Mouse (Mus musculus) left cerebral cortex, adult 18-20 months (tissue): Measurements from ENCODE around the gene Rspry1. TPM values are rescaled to one million over a fixed set of nuclear protein-coding genes. Genes with fewer than 3 reads are reported as not detected.

Experiments
- DNase-seq, 2 experiments: peaks; one replicate each; pipeline ENCODE4 v3.0.0; 2021 to 2022; ENCODE audit warnings: low spot score in 2 of 2, mixed read lengths in 1 of 2
- total RNA-seq, 2 experiments: library from RNA; stranded (reverse); gene quantifications; 2 replicates each; pipeline ENCODE4 v1.2.3; 2021

Gene Rspry1
- total RNA-seq, 2 experiments from 2014 or later, result 27.4 to 29.2 TPM

DNA sequence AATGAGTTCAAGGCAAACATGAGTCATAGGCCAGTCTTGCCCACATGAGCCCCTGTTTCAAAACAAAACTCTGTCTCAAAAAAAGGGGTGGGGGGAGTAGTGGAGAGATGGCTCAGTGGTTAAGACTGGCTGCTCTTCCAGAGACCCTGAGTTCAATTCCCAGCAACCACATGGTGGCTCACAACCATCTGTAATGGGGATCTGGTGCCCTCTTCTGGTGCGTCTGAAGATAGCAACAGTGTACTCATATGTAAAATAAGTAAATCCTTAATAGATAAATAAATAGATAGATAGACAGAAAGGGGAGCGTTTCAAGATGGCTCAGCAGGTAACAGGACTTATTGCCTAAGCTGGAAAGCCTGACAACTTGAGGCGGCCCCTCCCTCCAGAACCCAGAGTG is 78.7 kb downstream of the Rspry1 start:
- no peak for DNase-seq

DNA sequence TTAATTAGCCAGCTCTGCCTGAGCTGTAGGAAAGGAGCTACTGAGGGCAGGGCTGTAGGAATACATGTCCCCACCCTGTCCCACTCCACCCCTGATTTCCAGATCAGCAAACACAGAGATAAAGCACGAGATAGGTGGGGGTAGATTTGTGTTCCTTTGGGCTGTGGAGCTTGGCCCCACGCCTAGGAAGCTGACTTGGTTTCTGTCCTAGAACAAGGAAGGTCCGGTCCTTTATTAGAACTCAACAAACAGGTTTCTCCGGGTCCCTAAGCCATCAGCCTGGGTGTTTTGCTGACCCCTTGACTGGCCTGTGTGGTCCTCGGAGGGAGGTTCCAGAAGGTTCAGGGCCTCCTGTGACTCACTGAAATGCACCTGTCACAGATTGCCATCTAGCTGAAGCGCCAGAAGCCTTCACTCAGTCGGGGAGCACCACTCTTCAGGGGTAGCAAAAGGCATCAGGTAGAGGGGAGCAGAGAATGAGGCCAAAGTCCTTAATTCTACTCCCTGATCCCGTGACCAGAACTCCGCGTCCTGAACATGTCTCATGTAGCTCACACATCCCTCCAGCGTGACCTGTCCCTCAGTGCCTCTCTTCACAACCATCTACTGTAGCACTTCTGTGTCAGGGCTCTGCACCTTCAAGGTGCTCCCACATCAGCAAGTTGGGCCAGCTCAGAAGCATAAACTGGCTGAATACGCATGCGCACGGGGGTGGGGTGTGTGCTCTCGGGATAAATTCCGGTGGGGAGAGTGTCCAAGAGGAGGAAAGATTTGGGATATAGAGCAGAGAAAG is 81.2 kb downstream of the Rspry1 start:
- DNase-seq, result no peak

DNA sequence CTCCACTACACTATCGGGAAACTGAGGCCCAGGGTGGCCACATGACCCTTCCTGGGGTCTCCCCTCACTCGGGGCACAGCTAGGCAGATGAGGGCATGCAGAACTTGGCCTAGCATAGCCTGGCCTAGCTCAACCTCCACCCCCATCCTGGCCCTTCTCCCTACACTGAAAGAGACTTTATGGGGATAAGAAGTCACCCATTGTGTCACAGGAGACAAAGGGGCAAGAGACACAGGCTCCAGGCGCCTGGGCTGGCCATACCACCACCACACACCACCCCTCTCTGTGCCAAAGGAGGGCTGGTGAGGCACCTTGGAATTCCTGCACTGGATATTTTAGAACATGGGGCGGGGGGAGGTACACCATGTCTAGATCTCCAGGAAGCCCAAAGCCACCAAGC is 82.5 kb downstream of the Rspry1 start:
- DNase-seq, result no peak

DNA sequence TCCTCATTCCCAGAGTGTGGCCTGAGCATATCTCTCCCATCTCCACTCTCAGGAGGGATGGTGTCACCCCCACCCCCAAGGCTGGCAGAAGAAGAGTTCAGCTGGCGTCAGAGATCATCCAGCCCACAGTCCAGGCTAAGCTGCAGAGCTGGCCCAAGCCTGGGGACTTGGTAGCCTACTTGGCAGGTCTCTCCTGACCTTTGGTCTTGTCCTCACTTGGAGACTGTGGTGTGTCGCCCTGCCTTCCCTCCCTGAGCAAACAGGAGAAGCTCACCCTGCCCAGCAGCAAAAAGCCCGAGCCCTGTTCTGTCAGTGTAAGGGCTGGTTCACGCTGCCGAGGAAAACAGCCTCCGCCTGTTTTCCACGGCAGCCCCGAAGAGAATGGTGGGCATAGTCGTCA is 84.2 kb downstream of the Rspry1 start:
- no peak for DNase-seq

DNA sequence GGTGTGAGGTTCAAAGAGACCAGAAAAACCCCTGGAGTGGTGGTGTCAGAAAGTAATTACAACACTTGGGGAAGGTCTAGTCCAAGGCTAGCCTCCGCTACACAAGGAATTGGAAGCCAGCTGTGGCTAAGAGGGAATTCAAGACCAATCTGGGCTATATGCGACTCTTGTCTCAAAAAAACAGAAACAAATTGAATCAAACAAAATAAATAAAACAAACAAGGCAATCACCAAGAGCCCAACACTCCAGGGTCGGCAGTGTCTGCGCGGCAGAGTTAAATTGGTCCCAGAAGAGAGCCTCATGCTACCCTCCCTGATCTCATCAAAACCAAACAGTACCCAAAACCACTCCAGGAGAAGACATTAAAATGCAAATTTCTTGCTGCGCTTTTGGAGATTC is 93.0 kb downstream of the Rspry1 start:
- DNase-seq, result no peak

DNA sequence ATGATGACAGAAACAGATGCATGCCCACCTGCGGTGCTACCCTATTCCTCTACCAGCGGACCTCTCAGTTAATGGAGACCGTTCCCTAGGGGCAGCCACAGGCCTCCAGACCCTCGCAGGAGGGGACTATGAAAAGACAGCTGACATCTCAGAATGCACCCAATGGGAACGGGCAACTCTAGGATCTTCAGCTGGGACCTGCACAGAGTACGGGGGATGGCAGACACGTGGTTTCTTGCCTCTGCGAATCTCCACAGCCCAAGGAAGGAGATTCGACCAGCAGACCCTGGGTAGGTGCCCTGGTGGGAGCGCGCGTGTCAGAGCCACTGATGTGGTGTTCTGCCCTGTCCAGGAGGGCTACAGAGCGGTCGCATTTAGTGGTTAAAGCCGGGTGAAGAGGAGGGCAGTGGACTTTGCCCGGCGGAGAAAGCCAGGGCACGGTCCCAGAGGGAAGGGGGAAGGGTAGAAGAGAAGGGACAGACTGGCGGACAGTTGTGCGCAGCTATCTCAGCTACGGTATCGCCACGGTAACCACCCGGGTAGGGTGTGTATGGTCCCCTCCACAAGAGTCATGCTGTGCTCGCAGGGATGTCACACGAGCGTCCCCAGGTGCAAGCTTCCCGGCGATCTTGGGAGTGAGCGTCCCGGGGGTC is 93.7 kb downstream of the Rspry1 start:
- no peak for DNase-seq

DNA sequence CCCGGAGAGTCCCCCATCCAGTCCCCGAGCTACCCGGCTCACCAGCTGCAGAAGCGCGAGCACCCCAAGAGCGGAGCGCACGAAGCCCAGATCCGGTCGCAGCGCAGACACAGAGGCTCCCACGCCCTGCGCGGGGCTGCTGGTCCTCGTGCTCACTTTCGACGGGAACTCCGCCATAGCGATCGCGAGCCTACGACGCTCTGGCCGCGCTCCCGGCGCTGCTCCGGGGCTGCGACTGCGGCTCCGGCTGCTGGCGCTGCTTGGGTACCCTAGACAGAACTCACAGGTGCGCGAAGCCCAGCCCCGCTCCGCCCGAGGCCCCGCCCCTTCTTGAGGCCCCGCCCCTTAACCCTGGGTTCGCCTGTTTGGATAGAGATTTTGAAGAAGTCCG is 94.3 kb downstream of the Rspry1 start, which contains the start of gene Pllp:
Gene Pllp (minus strand): TSS at position 285 of the 391 bp plus-strand sequence.
- DNase-seq, result peak; percentile 35 to 56

DNA sequence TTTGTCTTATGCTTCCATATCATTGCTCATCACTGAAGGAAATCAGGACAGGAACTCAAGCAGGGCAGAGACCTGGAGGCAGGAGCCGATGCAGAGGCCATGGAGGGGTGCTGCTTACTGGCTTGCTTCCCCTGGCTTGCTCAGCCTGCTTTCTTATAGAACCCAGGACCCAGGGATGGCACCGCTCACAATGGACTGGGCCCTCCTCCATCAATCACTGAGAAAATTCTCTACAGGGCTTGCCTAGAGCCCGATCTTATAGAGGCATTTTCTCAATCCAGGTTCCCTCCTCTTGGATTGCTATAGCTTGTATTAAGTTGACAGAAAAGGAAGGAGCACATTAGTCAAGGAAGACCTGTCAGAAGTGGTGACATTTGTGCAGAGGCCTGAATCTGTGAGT is 94.8 kb downstream of the Rspry1 start:
- no peak for DNase-seq

DNA sequence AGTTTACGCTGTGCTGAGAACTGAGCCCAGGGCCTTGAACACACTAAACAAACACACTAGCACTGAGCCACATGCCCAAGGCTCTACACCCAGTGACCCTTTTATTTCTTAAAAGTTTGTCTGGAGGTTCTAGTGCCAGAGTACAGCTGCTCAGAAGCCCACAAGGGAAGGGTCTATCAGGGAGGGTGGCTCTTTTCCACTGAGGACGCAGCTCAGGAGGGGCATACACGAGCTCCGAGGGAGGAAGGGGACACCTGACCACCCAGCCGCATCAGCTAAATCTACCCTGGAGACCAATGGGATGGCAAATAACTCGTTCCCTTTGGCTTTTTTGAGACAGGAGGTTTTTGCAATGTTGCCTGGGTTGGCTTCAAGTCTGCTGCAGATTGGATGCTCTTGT is 96.2 kb downstream of the Rspry1 start:
- no peak for DNase-seq

DNA sequence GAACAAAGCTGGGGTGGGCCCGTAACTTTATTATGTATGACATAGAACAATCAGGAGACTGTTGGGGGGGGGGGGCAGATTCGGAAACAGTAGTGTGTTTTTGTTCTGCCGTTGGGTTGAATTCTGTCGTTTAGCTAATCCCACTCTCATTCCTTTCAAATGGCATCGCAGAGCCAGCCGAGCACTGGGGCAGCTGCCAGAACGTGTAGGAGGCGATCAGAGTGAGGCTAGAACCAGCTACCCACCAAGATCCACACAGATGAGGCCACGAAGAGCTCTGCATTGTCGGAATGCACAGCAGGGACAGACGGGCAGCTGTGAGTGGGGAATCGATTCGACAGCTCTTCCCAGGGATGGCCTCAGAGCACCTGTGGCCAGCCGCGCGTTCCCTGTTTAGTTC is 97.6 kb downstream of the Rspry1 start:
- DNase-seq, result peak; percentile 52 to 55

DNA sequence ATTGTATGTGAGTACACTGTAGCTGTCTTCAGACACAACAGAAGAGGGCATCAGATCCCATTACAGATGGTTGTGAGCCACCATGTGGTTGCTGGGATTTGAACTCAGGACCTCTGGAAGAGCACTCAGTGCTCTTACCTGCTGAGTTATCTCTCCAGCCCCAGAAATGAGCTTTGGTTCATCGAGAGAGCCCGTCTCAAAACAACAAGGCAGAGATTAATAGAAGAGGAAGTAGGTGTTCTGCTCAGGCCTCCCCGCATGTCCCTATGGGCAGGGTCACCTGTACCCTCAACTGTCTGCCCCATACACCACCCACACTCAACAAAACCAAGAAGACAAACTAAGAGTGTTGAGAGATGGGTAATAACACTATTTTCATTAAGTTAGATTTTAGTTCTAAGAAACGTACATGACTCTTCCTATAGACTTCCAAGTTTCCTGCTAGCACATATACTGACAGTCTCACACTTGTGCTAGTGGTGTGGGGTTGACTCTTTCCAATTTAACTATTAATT is 98.7 kb downstream of the Rspry1 start:
- no peak for DNase-seq

DNA sequence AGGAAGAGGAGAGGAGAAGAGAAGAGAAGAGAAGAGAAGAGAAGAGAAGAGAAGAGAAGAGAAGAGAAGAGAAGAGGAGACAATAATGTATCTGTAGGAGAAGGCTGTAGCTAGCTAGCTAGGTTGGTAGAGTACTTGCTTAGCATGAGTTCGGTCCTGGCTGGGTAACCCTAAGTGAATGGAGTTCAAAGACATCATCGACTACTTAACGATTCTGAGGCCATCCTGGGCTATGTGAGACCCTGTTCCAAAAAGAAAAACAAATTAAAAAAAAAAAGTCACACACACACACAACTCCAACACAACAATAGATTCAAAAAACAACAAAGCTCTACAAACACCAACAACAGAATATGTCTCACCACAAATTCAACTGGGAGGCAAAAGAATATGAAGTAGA is 100.4 kb downstream of the Rspry1 start:
- DNase-seq, result no peak

DNA sequence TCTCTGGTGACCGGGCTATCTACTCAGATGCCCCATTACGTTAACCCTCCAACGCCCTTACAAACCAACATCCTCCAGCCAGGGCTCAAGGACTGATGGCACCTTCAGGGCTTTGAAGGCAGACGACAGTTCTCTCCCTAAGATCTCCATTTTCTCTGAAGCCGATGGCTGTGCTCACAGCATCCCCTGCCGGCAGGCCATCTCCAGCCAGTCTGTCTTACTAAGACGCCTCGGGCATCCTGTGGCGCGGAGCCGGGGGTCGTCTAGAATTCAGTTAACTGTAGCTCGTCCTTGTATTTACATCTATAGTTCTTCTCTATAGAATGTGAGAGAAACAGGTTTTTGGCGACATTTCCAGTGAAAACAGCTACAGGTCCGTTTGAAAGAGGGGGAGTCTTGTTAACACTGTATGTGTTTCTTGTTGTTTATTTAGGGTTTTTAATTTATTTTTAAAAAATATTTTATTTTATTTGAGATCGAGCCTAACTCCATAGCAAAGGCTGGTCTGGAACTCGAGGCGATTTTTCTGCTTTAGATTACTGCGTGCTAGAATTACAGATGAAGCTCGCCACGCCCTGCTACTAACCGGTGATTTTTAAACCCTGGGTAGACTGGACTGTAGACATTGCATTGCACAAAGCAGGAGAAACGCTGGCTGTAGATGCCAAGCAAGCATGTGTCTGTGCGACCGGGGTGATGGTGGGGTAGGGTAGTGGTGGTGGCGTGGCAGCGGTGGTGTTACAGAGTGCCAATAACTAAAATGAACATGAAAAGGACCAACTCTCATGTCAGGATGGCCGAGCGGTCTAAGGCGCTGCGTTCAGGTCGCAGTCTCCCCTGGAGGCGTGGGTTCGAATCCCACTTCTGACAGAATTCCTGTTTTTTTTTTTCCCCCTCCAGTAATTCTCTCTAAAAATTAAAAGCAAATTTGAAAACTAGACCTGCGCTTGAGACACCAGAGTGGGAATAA is 101.4 kb downstream of the Rspry1 start:
- peak; percentile 77 to 85 for DNase-seq

DNA sequence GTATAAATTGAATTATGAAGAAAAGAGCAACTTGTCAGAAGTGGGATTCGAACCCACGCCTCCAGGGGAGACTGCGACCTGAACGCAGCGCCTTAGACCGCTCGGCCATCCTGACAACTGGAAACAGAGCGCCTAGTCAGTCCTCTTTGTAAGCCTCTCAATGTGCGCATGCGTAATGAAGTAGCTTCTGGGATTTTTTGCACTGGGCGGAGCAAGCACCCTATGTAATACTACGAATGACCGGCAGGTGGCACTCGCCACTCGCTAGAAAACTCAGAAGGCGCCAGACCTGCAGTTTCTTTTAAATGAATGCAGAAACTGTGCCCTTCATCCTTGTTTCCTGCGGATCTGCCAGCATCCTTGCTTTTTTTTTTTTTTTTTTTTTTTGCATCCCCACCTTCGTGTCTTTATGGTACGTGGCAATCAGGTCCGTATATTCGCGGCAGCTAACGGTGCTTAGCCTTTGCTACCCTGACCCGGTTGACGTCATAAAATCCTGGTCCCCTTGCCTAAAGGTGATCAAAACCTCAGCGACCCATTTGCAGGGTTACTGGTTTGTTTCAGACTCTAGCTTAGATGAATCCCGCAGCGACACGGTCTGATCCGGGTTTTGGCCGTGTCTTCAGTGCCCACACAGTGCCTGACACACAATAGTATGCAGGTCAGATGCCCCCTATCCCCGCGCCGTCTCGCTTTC is 102.4 kb downstream of the Rspry1 start:
- DNase-seq, result peak; percentile 98 to 100

DNA sequence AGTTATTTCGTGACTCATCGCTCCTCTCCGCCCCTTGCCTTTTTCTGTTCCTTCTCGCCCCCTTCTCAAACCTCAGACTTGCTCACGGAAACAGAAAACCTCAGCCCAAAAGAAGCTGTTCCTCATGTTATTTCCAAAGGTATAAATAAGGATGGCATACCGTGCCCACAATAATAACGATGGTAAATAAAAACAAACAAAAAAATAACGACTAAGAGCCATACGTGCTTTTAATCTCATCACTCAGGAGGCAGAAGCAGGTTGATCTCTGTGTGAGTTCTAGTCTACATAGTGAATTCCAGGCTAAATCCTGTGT is 102.9 kb downstream of the Rspry1 start:
- no peak for DNase-seq

DNA sequence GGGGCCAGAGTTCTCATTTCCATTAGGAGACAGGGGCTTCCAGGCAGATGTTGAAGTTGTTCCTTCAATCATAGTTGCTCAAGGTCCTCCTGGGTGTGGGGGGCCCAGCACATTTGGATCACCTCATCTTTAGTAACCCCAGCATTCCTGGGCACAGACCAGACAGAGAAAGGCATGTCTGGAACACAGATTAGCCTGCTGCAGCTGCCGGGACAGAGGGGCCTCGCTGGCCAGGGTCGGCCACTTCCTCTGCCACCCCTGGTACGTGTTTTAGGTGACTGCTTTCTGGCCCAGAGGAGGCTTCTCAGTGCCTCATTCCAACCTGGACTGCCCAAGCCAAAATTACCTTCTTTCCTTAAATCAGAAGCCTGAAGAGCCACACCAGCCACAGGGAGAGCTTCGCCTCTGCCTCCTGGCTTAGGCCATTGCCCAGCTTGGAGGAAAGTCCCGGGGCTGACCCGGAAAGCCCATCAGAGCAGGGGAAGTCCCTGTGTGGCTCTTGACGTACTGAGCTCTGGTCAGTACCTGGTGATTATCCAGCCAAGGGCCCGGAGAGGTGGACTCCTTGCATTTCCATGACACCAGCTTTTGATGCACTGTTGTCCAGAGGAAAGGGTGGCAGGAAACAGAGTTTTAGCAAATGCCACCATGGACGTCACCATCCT is 104.0 kb downstream of the Rspry1 start:
- DNase-seq, result no peak

DNA sequence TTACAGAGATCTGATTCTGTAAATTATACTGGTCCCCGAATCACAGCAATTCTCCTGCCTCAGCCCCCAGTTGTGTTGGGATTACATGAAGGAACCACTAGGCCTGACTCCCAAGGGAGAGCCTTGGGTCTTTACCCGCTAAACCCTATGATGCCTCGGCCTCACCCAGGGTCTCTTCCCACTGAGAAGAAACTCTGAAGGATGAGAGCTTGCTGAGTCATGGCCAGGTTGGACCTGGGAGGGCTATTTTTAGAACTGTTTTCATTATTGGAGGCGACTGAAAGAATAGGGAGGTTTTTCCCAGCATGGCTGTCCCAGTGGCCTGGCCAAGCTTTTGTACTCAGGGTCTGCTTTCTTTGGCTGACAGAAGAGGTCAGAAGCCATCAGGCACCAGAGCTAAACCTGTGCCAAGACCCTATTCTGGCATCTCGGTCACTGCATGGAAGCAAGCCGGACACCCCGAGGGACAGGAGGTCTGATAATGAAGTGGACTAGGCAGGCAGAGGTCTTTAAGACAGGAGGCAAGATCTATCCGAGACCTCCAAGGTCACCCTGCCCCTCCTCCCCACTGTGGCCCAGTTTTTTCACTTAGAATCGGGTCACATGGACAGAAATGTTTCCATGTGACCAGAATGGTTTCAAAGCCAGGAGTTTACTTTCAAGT is 105.1 kb downstream of the Rspry1 start:
- no peak for DNase-seq
